Mouse (Mus musculus): ENCODE measurements around the gene Exoc6b.

GRCm38 (mm10) chr6:84580979-84581832, 488.1 kb downstream of the Exoc6b start:
- TF ChIP-seq POLR2A (IDR thresholded peaks at IDR 0.05; ENCODE audit: insufficient read depth, low read length), result no peak
- no peak for TF ChIP-seq CTCF (IDR thresholded peaks at IDR 0.05; ENCODE audit: low read depth, low read length)
- TF ChIP-seq EP300 (IDR thresholded peaks at IDR 0.05; ENCODE audit: insufficient read depth, low read depth, low read length), result no peak
